Mouse (Mus musculus) leukemia stem cell, adult 10-12 weeks (primary cell): Measurements from ENCODE around the gene Skint11. TPM values are rescaled to one million over a fixed set of nuclear protein-coding genes. Genes with fewer than 3 reads are reported as not detected.

Experiments used
- polyA plus RNA-seq: library from polyadenylated mRNA; stranded (reverse); fragments of >175 nt; gene quantifications from 2 replicates; pipeline ENCODE4 v1.2.3, GENCODE M21; 2012; ENCODE audit warnings: low replicate concordance

Gene Skint11
- not detected in 2 replicates for polyA plus RNA-seq

DNA sequence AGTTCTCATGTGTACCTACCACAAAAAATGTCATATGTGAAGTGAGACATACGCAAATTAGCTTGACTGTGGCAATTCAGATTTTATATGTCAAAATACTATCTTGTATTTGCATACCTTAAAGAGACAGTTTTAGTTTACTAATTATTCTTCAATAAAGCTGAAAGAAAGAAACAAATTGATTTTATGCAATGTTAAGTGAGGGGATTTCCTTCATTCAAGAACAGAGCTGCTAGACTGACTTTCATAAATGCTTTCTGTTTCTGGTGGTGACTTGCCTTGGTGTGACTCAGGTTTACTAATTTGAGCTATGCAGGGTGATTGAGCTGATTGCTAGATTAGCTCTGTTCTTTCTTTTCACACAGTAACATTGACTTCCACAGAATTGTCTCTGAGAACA, at the start of gene Skint11:
Gene Skint11, plus strand, starts transcription at position 301 of the 400 bp plus-strand sequence.

Other genes with a start within 250 kb of the Skint11 start
- not detected in 2 replicates for gene Skint5, start 163.9 kb upstream of the Skint11 start, polyA plus RNA-seq
- gene Trabd2b, start 243.3 kb downstream of the Skint11 start, polyA plus RNA-seq: 0.36 and 0.59 TPM in 2 replicates